Mouse (Mus musculus) thymus, postnatal 36 days (tissue): Measurements from ENCODE around the gene Daglb.
A peak's percentile ranks its signal among the peaks of the same experiment; 100 is the strongest.

Source experiments
- DNase-seq, 2 experiments: peaks; one replicate each; pipeline ENCODE4 v3.0.0; 2022; ENCODE audit warnings: mixed read lengths in 2 of 2

The Daglb gene

DNA sequence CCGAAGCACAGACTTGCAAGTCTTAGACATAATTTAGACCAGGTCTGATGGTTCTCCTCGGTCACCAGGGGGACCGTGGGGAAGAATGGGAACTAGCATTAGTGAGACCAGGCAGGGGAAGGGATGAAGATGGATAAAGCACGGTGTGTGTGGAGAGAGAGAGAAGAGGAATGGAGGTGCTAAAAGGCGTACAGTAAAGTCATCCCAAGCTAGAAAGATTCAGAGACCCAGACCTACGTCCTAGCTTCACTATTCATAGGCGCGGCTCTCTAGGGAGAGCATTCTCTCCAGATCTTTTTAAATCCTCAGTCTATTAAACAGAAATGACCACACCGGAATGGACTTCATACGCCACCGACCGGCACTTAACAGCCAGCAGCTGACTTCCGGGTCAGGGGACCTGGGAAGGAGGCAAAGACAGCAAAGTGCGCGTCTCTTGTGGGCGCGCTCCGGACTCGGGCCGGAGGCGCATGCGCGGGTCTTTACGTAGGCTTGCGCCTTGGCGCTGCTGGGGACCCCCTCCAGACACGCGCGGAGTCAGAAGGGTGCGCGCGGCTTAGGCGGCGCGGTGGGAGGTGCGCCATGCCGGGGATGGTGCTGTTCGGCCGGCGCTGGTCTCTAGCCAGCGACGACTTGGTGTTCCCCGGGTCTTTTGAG, at the start of gene Daglb:
Gene Daglb, plus strand, starts transcription at position 485 of the 657 bp plus-strand sequence.
- peak; percentile 88 to 92 for DNase-seq

DNA sequence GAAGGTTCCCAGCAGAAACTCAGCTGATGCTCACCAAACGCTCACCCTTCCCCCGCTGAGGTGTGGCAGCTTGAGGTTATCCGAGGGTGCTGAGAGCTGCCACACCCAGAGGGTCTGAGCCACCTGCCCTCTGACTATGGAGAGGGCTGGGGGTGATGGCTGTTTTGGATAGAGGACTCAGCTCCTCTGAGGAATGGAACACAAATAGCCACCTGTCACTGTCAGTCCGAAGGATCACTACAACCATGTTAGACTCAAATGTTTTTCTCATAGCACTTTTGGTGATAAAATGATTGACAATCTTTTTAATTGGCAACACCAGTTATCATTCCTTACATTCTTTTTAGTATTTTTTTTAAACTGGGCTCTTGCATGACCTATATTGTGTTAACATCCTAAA, 42.9 kb upstream of the Daglb start:
- no peak for DNase-seq

DNA sequence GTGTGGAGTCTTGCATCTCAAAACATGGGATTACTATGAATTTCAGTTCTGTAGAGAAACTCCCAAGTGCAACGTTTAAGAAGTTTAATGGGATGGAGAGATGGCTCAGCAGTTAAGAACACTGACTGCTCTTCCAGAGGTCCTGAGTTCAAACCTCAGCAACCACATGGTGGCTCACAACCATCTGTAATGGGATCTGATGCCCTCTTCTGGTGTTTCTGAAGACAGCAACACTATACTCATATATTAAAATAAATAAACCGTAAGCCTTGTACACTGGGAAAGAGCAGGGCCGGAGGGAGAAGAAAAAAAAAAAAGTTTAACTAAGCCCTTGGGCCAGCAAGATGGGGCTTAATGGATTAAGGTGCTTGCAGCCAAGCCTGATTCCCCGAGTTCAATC, 41.4 kb upstream of the Daglb start:
- DNase-seq: no peak

DNA sequence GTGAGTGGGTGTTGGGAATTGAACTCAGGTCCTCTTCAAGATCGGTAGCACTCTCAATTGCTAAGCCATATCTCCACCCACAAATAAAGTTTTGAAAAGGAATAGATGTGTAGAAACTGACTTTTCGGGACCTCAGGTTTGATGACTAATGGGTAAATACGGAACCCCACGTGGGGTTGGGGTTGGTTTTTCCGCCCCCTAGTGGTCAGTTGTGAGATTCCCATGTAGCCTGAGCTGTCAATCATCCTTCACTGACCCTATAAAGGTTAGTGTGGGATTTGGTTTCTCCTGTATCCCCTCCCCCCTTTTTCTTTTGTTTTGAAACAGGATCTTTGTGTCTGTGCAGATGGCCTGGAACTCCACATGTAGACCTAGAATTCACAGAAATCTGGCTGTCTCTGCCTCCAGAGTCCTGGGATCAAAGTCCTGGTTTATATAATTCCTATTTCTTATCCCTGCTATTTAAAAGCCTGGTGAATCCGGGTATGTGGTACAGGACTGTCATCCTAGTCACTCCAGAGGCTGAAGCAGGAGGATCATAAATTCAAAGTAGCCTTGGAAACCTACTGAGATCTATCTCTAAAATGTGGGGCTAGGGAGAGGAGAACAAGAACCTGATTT, 40.4 kb upstream of the Daglb start:
- peak; percentile 36 to 45 for DNase-seq

DNA sequence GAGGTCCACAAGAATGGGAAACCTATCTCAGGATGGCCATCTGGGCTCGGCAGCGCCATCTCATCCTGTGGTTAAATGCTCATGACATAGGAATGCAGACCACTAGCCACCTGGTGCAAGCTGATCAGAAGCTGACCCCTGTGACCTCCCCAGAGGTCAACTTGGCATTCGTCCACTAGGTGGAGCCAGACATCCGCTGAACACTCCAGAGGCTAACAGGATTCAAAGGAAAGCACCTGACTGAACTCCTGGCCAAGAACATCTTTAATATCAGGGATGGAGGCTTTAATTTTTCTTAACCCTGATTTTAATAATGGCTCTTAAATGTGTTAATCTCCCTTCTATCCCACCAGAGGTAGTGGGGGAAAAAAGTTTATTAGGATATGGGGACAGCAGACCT, 30.0 kb upstream of the Daglb start:
- peak; percentile 64 to 72 for DNase-seq

DNA sequence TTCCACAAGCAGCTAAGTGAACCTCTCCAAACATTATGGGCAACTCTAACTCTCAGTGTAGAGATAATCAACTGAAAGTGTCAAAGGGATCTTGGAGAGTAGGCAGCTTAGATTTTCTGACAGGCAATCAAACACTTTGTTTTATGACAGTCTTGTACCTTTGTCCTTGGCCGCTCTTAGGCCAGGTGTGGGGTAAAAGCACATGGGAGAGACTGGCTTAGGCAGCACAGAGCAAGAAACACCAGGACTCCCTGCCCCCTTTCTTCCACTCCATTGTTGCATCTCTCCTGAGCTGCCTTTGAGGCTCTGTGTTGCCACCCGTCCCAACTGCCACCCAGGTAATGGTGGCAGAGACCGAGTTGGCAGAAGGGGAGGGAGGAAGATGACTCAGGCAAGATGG, 23.1 kb upstream of the Daglb start:
- DNase-seq: no peak

DNA sequence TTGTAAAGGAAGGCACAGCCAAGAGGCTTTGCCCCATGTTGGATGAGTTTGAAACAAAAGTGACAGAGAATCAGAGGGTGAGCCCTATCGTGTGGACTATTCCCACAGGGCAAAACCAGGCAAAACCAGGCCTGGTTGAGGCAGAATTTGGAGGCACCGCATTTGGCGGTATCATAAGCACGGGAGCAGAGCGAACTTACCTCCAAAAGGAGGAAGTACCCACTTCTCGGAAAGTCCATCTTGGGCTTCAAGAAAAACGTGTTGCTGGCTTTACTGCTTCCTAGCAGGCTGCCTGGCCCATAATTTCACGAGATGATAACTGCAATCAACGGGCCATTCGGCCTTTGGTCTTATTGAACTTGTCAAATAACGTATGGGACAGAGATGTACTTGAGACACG, 22.6 kb upstream of the Daglb start:
- DNase-seq: no peak

DNA sequence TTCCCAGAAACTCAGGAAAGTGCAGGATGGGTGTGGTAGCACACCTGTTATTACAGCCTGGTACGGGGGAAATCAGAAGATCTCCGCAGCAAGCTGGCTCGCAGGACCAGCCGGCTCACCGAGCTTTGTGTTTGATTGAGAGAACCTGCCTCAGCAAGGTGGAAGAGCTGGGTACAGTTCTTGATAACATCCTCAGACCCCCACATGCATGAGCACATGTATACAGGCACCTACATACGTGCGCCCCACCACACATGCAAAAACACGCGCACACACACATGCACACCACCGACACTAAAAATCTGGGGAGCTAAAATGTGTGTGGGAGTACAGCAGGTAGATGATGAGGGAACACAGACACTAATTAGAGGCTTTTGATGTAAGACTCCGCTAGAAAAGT, 713 bp upstream of the Daglb start:
- DNase-seq: no peak

DNA sequence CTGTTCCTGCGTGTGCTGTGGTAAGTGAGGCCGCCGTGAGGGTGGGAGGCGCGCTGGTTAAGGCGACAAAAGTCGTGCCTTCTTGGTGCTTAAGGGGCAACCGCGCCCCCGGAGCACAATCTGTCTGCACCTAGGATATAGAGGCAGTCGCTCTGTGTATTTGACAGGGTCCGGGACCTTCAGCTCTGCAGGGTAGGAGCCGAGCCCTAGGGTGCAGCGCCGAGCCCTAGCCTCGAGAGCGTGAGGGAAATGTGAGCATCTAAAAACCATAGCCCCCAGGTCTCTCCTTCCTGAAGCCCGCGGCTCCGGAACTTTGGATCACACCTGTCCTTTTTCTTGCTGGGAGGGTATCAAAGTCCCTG, 354 bp downstream of the Daglb start:
- DNase-seq: no peak

DNA sequence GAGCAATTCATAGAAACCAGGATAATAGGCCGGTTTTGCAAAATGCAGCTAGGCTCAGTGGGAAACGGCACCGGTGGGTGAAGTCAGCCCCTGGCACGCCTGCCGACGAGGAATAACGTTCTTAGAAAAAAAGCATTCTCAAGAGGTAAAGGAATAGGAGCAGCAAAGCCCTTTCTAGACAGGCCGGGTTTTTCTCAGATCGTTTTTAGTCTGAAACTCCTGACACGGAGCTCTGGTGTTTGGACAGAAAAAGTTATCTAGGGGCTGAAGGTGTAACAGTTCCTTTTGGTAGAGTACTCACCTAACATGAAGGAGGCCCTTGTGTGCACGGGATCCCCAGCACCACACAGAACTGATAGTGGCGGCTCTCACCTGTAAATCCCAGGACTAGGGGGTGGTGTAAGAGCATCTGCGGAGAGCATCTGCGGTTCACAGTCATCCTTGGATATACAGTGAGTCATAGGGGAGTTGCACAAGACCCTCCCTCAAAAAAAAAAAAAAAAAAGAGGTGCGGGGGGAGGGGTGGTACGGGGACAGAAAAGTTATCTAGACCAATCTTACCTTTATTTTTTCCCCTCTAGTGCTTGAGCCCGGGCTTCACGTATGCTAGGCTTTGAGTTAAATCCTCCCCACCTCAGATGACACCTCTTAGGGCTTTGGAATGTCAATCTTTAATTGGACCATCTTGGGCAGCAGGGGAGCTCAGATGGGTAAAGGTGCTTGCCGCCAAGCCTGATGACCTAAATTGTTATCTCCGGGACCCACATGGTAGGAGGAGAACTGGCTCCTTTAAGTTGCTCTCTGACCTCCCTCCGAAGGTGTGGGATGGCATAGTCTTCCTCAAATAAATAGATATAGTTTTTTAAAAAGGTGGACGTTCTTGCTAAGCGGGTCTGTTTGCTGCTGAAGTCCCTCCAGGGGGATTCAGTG, 1.0 kb downstream of the Daglb start:
- DNase-seq: no peak

DNA sequence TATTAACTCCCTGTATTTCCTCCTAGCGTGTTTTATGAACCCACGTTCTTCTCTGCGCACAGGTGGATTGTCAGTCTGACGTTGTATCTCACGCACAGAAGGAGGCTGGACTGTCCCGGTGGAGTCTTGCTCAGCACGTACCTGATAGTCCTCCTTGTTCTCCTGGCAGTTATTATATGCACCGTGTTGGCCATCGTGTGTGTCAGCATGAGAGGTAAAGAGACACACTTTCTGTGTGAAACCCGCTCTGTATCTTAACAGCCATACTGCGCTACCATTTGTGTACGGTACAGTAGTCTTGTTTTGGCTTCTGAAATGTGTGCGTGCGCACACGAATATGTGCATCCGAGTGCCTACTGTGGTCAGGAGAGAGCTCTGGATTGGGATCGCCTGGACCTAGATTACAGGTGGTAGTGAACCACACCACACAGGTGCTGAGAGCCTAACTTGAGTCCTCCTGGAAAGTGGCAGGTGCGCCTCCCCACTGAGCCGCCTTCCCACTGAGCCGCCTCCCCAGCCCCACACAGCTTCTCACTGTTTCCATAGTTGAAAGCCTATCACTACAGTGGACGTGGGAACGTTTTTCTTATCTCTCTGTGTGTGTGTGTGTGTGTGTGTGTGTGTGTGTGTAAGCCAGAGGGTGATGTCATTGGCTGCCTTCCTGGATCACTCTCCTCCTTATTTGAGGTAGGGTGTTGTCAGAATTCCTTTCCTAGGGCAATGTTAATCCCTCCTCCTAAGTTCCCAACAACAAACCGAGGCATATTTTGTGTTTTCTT, 2.7 kb downstream of the Daglb start:
- no peak for DNase-seq

DNA sequence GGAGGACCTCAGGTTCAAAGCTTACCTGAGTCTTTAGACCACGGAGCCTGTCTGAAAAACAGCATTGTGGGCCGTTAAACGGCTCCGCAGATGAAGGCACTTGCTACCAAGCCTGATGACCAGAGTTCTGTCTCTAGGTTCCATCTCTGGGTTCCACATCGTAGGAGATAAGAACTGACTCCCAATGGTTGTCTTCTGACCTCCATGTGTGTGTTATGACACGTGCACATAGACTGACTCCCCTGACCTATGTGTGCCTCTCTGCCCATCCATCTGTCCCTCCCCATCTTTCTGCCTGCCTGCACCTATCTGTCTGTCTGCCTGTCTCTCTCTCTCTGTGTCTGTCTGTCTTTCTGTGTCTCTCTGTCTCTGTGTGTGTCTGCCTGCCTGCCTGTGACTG, 3.5 kb downstream of the Daglb start:
- DNase-seq: no peak

DNA sequence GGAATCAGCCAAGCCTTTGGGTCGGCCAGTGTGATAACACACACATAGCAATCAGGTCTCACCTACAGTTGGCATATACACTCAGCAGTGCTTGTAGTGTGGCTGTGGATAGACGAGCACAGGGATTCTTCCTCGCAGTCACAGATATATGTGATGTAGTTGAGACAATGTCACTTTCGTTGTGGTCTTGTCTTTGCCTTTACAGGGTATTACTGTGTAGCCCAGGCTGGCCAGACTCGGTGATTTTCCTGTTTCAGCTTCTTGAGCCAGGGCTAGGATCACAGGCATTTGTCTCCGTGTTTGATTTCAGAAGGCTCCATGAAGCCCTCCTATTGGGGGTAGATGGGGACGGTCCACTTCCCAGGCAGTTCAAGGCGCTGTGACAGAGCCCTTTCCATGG, 5.2 kb downstream of the Daglb start:
- DNase-seq: no peak

DNA sequence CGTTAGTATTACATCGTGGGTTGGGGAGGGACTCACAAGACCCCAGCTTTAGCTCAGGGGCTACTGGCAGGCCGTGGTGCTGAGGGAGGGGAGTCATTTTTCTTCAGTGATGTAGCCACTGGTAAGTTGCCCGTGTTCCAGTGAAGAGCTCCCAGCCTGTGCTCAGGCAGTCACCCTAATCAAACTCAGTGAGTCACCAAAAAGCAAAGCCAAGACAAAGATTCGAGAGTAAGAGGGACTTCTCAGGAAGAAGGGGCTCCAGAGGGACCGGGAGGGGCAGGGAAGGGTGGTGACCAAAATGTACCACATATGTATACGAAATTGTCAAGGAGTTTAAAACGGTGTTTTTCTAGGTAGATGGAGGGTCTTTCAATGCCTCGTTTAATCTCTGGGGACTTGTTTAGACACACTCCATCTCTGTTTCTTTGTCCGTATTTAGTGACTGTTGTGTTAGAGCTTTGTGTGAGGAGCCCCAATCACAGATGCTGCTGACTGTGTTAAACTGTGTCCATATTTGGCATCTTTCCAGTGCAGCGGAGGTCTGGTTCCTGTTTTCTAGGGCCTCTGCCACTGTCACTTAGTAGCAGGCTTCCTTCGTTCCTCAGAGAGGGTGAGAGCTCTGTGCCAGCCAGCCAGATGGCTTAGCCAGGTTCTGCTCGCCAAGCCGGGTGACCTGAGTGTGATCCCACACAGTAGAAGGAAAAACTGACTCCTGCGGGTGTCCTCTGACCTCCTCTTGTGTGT, 6.2 kb downstream of the Daglb start:
- no peak for DNase-seq

DNA sequence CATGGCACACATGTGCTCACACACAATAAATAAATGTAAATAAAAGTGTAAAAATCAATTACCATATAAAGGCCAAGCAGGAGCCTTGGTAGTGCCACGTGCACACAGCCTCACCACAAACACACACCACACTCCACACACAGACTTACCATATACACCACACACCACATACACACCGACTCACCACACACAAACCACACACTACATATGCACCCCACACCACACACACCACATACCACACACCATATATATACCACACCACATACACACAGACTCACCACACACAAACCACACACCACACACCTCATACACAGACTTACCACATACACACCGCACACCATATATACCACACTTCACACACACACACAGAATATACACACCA, 6.8 kb downstream of the Daglb start:
- no peak for DNase-seq

DNA sequence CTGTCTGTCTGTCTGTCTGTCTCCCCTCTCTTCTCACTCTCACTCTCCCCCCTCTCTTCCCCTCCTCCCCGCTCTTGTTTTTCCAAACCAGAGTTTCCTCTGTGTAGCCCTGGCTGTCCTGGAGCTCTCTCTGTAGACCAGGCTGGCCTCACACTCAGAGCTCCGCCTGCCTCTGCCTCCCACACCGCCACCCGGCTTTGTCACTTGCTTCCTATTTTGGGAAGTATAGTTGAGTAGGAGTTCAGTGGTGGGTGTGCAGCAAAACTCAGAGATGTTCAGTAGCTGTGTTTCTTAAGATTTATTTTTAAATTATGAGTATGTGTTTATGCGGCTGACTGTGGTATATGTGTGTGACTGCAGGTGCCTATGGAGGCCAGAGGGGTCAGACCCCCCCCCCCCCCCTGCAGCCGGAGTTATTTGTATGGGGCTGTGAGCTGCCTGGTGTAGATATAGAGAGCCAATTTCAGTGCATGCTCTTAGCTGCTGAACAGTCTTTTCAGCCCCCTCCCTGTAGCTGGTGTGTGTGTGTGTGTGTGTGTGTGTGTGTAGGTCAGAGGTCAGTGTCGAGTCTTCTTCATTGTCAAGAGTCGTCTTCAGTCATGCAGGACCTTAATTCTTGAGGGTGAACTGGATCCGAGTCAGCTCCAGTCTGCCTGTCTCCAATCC, 7.7 kb downstream of the Daglb start:
- DNase-seq: no peak

DNA sequence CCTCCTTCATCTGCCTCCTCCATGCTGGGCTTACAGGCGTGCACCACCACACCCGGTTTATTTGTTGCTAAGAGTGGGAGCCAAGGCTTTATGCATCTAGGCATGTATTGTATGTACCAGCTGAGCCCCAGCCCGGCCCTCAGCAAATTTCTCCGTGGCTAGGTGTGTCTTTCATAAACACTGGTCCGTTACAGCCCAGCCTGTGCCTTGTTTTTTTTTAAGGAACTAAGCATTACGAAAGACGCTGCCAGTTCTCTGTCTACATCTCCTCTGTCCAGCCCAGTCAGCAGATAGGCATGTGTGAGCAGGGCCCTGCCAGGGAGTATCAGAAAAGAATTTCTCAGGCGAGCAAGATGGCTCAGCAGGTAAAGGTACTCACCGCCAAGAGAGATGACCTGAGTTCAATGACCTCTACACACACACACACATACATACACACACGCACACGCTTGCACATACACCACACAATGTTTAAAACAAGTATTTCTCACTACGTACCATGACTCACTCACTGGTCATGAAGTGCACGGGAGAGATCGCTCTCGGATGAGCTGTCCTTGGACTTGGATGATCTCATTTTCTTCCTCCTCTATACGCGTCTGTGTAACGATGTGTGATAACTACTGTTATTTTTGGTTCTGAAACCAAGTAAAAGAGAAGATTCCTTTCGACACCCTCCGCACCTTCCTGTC, 10.9 kb downstream of the Daglb start:
- DNase-seq: no peak

DNA sequence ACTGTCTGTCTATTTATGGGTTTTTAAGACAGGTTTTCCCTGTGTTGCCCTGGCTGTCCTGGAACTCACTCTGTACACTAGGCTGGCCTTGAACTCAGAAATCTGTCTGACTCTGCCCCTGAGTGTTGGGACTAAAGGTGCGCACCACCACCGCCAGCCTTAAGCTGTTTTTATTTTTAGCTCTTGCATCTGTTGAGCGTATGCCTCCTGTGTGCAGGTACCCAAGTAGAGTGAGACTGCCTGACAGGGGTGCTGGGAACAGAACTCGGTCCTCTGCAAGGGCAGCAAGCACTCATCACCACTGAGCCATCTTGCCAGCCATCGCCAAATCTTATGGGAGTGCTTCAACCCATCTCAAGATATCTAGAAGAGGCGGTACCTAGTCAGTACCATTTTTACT, 11.6 kb downstream of the Daglb start:
- no peak for DNase-seq

DNA sequence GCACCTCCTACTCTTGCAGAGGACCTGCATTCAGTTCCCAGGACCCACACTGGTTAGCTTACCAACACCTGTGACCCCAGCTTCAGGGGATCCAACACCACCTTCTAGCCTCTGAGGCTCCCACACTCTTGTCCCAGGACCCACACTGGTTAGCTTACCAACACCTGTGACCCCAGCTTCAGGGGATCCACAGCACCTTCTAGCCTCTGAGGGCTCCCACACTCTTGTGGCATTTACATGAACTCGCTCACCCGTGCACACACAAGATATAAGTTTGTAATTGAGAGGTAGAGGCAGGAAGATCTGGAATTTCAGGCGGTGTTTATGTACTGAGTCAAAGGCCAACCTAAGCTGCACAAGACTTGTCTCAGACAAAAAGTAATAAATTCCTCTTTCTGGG, 13.5 kb downstream of the Daglb start:
- DNase-seq: no peak

DNA sequence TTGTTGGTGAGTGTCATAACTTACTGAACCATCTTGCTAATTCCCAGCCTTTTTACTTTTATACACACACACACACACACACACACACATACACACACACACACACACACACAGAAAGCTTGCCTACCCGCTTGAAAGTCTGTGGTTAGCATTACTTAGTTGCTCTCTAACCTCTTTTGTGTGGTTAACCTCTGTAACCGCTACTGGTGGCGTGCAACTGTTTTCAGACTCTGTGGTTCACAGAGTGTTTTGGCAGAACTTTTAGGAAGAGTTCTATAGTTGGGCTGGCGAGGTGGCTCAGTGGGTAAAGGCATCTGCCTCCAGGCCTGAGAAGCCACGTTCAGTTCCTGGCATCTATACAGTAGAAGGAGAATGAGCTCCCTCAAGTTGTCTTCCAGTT, 20.6 kb downstream of the Daglb start:
- peak; percentile 23 to 28 for DNase-seq

DNA sequence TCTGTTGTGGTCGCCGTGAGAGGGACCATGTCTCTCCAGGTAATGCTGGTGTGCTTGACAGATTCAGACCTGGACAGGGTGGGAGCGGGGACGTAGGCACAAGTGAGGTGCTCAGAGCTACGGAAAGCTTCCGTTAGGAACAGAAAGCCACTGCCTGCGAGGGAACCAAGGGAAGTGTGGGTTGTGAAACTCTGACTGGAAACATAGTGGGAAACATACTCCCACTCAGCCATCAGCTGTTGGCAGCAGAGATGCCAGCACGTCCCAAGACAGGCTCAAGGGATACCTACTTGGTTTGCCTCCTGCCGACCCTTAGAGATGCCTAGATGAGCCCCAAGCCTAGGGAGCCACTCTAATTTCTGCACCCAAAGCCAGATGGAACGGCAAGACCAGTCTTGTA, 22.8 kb downstream of the Daglb start:
- DNase-seq: no peak
